Mouse (Mus musculus): Measurements from ENCODE around the gene Wdr83.

Wdr83 gene

GRCm38 (mm10) chr8:85076993-85077392 lies 4.1 kb downstream of the Wdr83 start:
- peak; percentile 73 for DNase-seq (ENCODE audit: extremely low spot score)

- no peak for DNase-seq (ENCODE audit: extremely low spot score)
Observed at GRCm38 (mm10) chr8:85076001-85076400, 5.1 kb downstream of the Wdr83 start.

- no peak for DNase-seq (ENCODE audit: extremely low spot score)
Observed at GRCm38 (mm10) chr8:85074617-85075016, 6.5 kb downstream of the Wdr83 start.

GRCm38 (mm10) chr8:85074167-85074566 lies 6.9 kb downstream of the Wdr83 start:
- DNase-seq (ENCODE audit: extremely low spot score): no peak

- DNase-seq (ENCODE audit: extremely low spot score): no peak
Observed at GRCm38 (mm10) chr8:85073041-85073612, 8.0 kb downstream of the Wdr83 start.

- no peak for DNase-seq (ENCODE audit: extremely low spot score)
Observed at GRCm38 (mm10) chr8:85072364-85072929, 8.7 kb downstream of the Wdr83 start.

- peak; percentile 86 for DNase-seq (ENCODE audit: extremely low spot score)
Observed at GRCm38 (mm10) chr8:85071514-85072281, 9.4 kb downstream of the Wdr83 start, which contains the start of gene Dhps. TSS of gene Dhps (plus strand) at chr8:85071757.

GRCm38 (mm10) chr8:85071041-85071440 lies 10.1 kb downstream of the Wdr83 start:
- DNase-seq (ENCODE audit: extremely low spot score): peak; percentile 51

- no peak for DNase-seq (ENCODE audit: extremely low spot score)
Observed at GRCm38 (mm10) chr8:85067982-85068381, 13.1 kb downstream of the Wdr83 start, which contains the start of gene Gm5741. TSS of gene Gm5741 (minus strand) at chr8:85067982.

- no peak for DNase-seq (ENCODE audit: extremely low spot score)
Observed at GRCm38 (mm10) chr8:85067155-85067554, 14.0 kb downstream of the Wdr83 start.

GRCm38 (mm10) chr8:85065213-85065612 lies 15.9 kb downstream of the Wdr83 start:
- DNase-seq (ENCODE audit: extremely low spot score): no peak

- DNase-seq (ENCODE audit: extremely low spot score): no peak
Observed at GRCm38 (mm10) chr8:85062603-85063002, 18.5 kb downstream of the Wdr83 start.

- DNase-seq (ENCODE audit: extremely low spot score): peak; percentile 89
Observed at GRCm38 (mm10) chr8:85059879-85060616, 21.1 kb downstream of the Wdr83 start, which contains the start of gene Fbxw9. TSS of gene Fbxw9 (plus strand) at chr8:85060055.

- no peak for DNase-seq (ENCODE audit: extremely low spot score)
Observed at GRCm38 (mm10) chr8:85057367-85057766, 23.7 kb downstream of the Wdr83 start.

- DNase-seq (ENCODE audit: extremely low spot score): no peak
Observed at GRCm38 (mm10) chr8:85043619-85044018, 37.5 kb downstream of the Wdr83 start.

- DNase-seq (ENCODE audit: extremely low spot score): peak; percentile 78
Observed at GRCm38 (mm10) chr8:85037681-85038531, 43.2 kb downstream of the Wdr83 start.

- no peak for DNase-seq (ENCODE audit: extremely low spot score)
Observed at GRCm38 (mm10) chr8:85037366-85037680, 43.8 kb downstream of the Wdr83 start.

- peak; percentile 92 for DNase-seq (ENCODE audit: extremely low spot score)
Observed at GRCm38 (mm10) chr8:85036718-85037365, 44.3 kb downstream of the Wdr83 start, which contains the start of gene Tnpo2. TSS of gene Tnpo2 (plus strand) at chr8:85036915.

- DNase-seq (ENCODE audit: extremely low spot score): no peak
Observed at GRCm38 (mm10) chr8:85036381-85036717, 44.8 kb downstream of the Wdr83 start.

GRCm38 (mm10) chr8:85035728-85036310 lies 45.3 kb downstream of the Wdr83 start:
- no peak for DNase-seq (ENCODE audit: extremely low spot score)

Data from embryo, embryonic 9.5 days (tissue).